Mouse (Mus musculus): ENCODE measurements at regions not wholly inside any gene's neighbourhood (a gene's known extent, or its start where the extent isn't known, plus 50 kb on each side); places are given as distances from the start of the nearest gene placed in this dataset.

- Histone ChIP-seq H3K27me3 (ENCODE audit: insufficient read depth, low read length) (no peaks in the 10 kb centered on the region), H3K36me3 (ENCODE audit: insufficient read depth) (no peaks in the 10 kb centered on the region), H3K4me3 (ENCODE audit: low read depth, low read length) (no peak overlapping the region), H3K4me1 (ENCODE audit: insufficient read depth) (no peaks in the 10 kb centered on the region), H3K27ac (ENCODE audit: low read depth) (no peak overlapping the region), H3K9ac (no peak overlapping the region), H3K4me2 (no peak overlapping the region), H3K9me3 (ENCODE audit: low read depth, low read length) (no peaks in the 10 kb centered on the region)
- DNase-seq: no peak
- ATAC-seq (ENCODE audit: insufficient read depth): no peak
- 92% methylated on average over 1 of the region's 1 CpGs for WGBS
- no peak for TF ChIP-seq CTCF (IDR thresholded peaks at IDR 0.05; ENCODE audit: low read depth)
These were observed 934.1 kb upstream of the Acvr2a start for GRCm38 (mm10) chr2:47879796-47880195.

GRCm38 (mm10) chr2:47888166-47888565, 925.7 kb upstream of the Acvr2a start:
- H3K4me2 ChIP-seq: no peak overlapping the region
- H3K9me3 ChIP-seq (ENCODE audit: low read depth, low read length): no peaks in the 10 kb centered on the region
- DNase-seq (no peak), ATAC-seq (ENCODE audit: insufficient read depth) (no peak)
- H3K27me3 ChIP-seq (ENCODE audit: insufficient read depth, low read length): no peaks in the 10 kb centered on the region
- no peak for TF ChIP-seq CTCF (IDR thresholded peaks at IDR 0.05; ENCODE audit: low read depth)
- H3K9ac ChIP-seq: no peak overlapping the region
- no peak overlapping the region for H3K27ac ChIP-seq (ENCODE audit: low read depth)
- H3K4me3 ChIP-seq (ENCODE audit: low read depth, low read length): no peak overlapping the region
- 75% methylated on average over 1 of the region's 1 CpGs for WGBS
- no peaks in the 10 kb centered on the region for H3K36me3 ChIP-seq (ENCODE audit: insufficient read depth)
- H3K4me1 ChIP-seq (ENCODE audit: insufficient read depth): no peaks in the 10 kb centered on the region

- 61% methylated on average over 1 of the region's 1 CpGs for WGBS
- Histone ChIP-seq H3K27me3 (ENCODE audit: insufficient read depth, low read length) (no peaks in the 10 kb centered on the region), H3K36me3 (ENCODE audit: insufficient read depth) (no peaks in the 10 kb centered on the region), H3K4me3 (ENCODE audit: low read depth, low read length) (no peak overlapping the region), H3K27ac (ENCODE audit: low read depth) (no peak overlapping the region), H3K4me2 (no peak overlapping the region), H3K9ac (no peak overlapping the region), H3K9me3 (ENCODE audit: low read depth, low read length) (no peaks in the 10 kb centered on the region), H3K4me1 (ENCODE audit: insufficient read depth) (no peaks in the 10 kb centered on the region)
- DNase-seq (no peak), ATAC-seq (ENCODE audit: insufficient read depth) (no peak)
- no peak for TF ChIP-seq CTCF (IDR thresholded peaks at IDR 0.05; ENCODE audit: low read depth)
These were observed 922.5 kb upstream of the Acvr2a start for GRCm38 (mm10) chr2:47891366-47891765.

GRCm38 (mm10) chr2:47892879-47893278, 921.0 kb upstream of the Acvr2a start:
- no peak for TF ChIP-seq CTCF (IDR thresholded peaks at IDR 0.05; ENCODE audit: low read depth)
- DNase-seq (no peak), ATAC-seq (ENCODE audit: insufficient read depth) (no peak)
- Histone ChIP-seq H3K9me3 (ENCODE audit: low read depth, low read length) (no peaks in the 10 kb centered on the region), H3K4me1 (ENCODE audit: insufficient read depth) (no peaks in the 10 kb centered on the region), H3K4me3 (ENCODE audit: low read depth, low read length) (no peak overlapping the region), H3K9ac (no peak overlapping the region), H3K27ac (ENCODE audit: low read depth) (no peak overlapping the region), H3K27me3 (ENCODE audit: insufficient read depth, low read length) (no peaks in the 10 kb centered on the region), H3K4me2 (no peak overlapping the region), H3K36me3 (ENCODE audit: insufficient read depth) (no peaks in the 10 kb centered on the region)
- WGBS: 68% methylated on average over 2 of the region's 2 CpGs

GRCm38 (mm10) chr2:47894806-47895205, 919.1 kb upstream of the Acvr2a start:
- Histone ChIP-seq H3K36me3 (ENCODE audit: insufficient read depth) (no peaks in the 10 kb centered on the region), H3K9me3 (ENCODE audit: low read depth, low read length) (no peaks in the 10 kb centered on the region), H3K27me3 (ENCODE audit: insufficient read depth, low read length) (no peaks in the 10 kb centered on the region), H3K27ac (ENCODE audit: low read depth) (no peak overlapping the region), H3K4me1 (ENCODE audit: insufficient read depth) (no peaks in the 10 kb centered on the region), H3K4me3 (ENCODE audit: low read depth, low read length) (no peak overlapping the region), H3K4me2 (no peak overlapping the region), H3K9ac (no peak overlapping the region)
- DNase-seq: peak; percentile 37
- ATAC-seq (ENCODE audit: insufficient read depth): no peak
- TF ChIP-seq CTCF (IDR thresholded peaks at IDR 0.05; ENCODE audit: low read depth): no peak

- no peak for TF ChIP-seq CTCF (IDR thresholded peaks at IDR 0.05; ENCODE audit: low read depth)
- no peak overlapping the region for H3K4me3 ChIP-seq (ENCODE audit: low read depth, low read length)
- WGBS: 70% methylated on average over 1 of the region's 1 CpGs
These were observed 899.6 kb upstream of the Acvr2a start for GRCm38 (mm10) chr2:47914270-47914669.

GRCm38 (mm10) chr2:47914986-47915485, 898.9 kb upstream of the Acvr2a start:
- H3K9ac ChIP-seq: no peak overlapping the region
- WGBS: 49% methylated on average over 4 of the region's 4 CpGs
- no peak for ATAC-seq (ENCODE audit: insufficient read depth)
- no peak for DNase-seq
- no peak overlapping the region for H3K4me3 ChIP-seq (ENCODE audit: low read depth, low read length)
- H3K36me3 ChIP-seq (ENCODE audit: insufficient read depth): no peaks in the 10 kb centered on the region
- H3K4me1 ChIP-seq (ENCODE audit: insufficient read depth): no peaks in the 10 kb centered on the region
- no peaks in the 10 kb centered on the region for H3K9me3 ChIP-seq (ENCODE audit: low read depth, low read length)
- H3K4me2 ChIP-seq: no peak overlapping the region
- H3K27me3 ChIP-seq (ENCODE audit: insufficient read depth, low read length): no peaks in the 10 kb centered on the region
- no peak overlapping the region for H3K27ac ChIP-seq (ENCODE audit: low read depth)
- no peak for TF ChIP-seq CTCF (IDR thresholded peaks at IDR 0.05; ENCODE audit: low read depth)

More at GRCm38 (mm10) chr2:47914270-47914669, 899.6 kb upstream of the Acvr2a start:
- H3K27ac ChIP-seq (ENCODE audit: low read depth): no peak overlapping the region
- H3K4me1 ChIP-seq (ENCODE audit: insufficient read depth): no peaks in the 10 kb centered on the region
- DNase-seq: no peak
- no peak overlapping the region for H3K4me2 ChIP-seq
- no peaks in the 10 kb centered on the region for H3K36me3 ChIP-seq (ENCODE audit: insufficient read depth)
- H3K27me3 ChIP-seq (ENCODE audit: insufficient read depth, low read length): no peaks in the 10 kb centered on the region
- no peak overlapping the region for H3K9ac ChIP-seq
- no peak for ATAC-seq (ENCODE audit: insufficient read depth)
- no peaks in the 10 kb centered on the region for H3K9me3 ChIP-seq (ENCODE audit: low read depth, low read length)

GRCm38 (mm10) chr2:47922965-47923364, 890.9 kb upstream of the Acvr2a start:
- Histone ChIP-seq H3K27me3 (ENCODE audit: insufficient read depth, low read length) (no peaks in the 10 kb centered on the region), H3K4me2 (no peak overlapping the region), H3K4me3 (ENCODE audit: low read depth, low read length) (no peak overlapping the region), H3K9me3 (ENCODE audit: low read depth, low read length) (no peaks in the 10 kb centered on the region), H3K27ac (ENCODE audit: low read depth) (no peak overlapping the region), H3K4me1 (ENCODE audit: insufficient read depth) (no peaks in the 10 kb centered on the region), H3K36me3 (ENCODE audit: insufficient read depth) (no peaks in the 10 kb centered on the region), H3K9ac (no peak overlapping the region)
- DNase-seq (no peak), ATAC-seq (ENCODE audit: insufficient read depth) (no peak)
- no peak for TF ChIP-seq CTCF (IDR thresholded peaks at IDR 0.05; ENCODE audit: low read depth)

All from lung, embryonic 14.5 days (tissue).